Mouse (Mus musculus) naive thymus-derived CD4-positive, alpha-beta T cell, adult 2 months (primary cell): Measurements from ENCODE around the gene Fam120a.

Source experiments
- DNase-seq: peaks from one replicate; pipeline ENCODE4 v3.0.0-alpha.2; 2011; ENCODE audit warnings: low read depth

Fam120a gene

GRCm38 (mm10) chr13:48967956-48968749 lies at the start of gene Fam120a:
Gene Fam120a (minus strand): TSS chr13:48968017.
- peak; percentile 86 for DNase-seq

DNA sequence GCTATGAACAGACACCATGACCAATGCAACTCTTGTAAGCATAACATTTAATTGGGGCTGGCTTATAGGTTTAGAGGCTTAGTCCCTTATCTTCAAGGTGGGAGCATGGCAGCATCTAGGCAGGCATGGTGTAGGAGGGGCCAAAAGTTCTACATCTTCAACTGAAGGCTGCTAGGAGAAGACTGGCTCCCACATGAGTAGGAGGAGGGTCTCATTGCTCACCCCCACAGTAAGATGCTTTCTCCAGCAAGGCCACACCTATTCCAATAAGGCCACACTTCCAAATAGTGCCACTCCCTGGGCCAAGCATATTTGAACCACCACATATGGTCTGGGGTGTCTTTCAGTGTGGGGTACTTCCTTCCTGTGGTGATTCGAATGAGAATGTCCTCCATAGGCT lies 49.6 kb upstream of the Fam120a start:
- no peak for DNase-seq

GRCm38 (mm10) chr13:49016311-49016761 lies 48.5 kb upstream of the Fam120a start:
- DNase-seq: no peak

GRCm38 (mm10) chr13:49015366-49016306 lies 47.8 kb upstream of the Fam120a start:
- DNase-seq: peak; percentile 51

DNA sequence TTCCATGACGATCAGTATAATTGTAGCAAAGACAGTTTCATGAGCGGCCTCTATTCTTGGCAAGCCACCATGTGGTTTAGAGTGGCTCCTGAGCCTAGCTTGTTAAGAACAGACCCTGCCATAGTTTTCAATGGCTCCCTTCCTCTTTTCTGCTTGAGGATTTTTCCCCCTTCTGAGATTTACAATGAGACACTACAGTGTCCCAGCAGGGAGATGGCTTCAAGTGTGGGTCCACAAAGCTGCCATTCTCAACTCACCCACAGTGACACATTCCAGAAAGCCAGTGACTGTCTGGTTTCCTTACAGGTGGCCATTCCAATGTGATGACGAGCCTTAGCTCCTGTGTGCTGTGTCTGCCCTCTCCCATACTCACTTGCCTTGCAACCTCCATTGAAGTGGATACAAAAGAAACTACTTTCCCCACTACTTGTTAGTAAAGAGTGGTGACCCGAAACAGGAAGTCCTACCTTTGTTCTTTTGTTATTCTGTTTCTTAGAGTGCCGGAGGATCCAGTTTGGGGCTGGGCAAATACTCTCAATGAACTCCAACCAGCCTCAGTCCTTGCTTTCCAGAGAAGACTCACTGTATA lies 45.5 kb upstream of the Fam120a start:
- peak; percentile 41 for DNase-seq

DNA sequence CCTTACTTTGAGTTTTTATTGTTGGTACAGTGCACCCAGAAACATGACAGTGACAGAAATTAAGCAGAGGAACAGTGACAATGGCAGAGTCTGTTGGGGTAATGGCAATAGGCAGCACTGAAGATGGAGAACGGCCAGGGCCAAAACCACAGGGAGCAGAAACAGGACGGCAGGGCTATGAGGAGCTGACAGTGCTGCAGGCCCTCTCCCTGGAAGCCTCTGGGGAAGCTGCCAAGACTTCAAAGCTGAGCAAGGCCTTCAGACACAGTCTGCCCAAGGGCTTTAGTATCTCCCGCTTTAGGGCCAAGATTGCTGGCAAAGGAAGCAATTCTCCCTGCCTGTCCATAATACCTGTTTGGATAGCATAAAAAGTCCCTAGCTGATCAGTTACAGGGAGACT lies 33.9 kb upstream of the Fam120a start:
- DNase-seq: no peak

DNA sequence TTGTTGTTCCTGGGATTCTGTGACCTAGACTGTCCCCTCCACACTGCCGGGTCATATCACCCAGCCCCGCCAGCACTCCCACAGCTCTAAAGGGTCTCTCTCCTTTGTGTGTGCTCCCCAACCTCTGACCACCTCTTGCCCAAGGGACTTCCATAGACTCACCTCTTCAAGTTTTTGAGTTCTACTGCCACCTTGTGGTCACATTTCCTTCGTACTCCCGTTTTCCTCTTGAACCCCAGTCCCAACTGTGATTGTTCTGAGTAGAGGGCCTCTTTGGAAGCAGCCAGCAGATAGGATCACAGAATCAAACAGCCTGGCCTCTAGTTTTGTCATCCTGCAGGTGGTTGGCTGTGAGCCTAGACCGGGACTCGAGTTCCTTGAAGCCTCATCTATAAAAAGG lies 30.8 kb upstream of the Fam120a start:
- peak; percentile 85 for DNase-seq

- DNase-seq: no peak
These were observed 28.9 kb upstream of the Fam120a start for GRCm38 (mm10) chr13:48996731-48997130.

DNA sequence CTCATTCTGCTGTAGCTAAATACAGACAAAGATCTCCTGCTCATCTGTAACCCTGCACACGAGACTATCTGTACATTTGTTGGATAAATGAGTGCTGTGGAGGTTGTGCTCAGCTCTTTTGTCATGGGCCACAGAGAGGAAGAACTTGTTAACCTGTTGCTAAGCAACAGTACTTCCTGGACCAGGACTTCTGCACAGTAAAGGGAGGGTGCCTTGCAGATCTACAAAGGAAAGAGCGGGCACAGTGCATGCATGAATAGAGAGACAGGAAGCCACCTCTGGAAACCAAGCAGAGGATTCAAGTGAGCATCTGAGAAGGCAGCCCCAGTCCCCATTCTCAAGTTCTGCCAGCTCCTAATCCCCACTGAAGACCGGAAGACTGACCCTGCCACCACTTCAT lies 27.1 kb upstream of the Fam120a start:
- peak; percentile 85 for DNase-seq

- no peak for DNase-seq
These were observed 25.1 kb upstream of the Fam120a start for GRCm38 (mm10) chr13:48992914-48993313.

- DNase-seq: no peak
These were observed 22.3 kb upstream of the Fam120a start for GRCm38 (mm10) chr13:48990138-48990537.

DNA sequence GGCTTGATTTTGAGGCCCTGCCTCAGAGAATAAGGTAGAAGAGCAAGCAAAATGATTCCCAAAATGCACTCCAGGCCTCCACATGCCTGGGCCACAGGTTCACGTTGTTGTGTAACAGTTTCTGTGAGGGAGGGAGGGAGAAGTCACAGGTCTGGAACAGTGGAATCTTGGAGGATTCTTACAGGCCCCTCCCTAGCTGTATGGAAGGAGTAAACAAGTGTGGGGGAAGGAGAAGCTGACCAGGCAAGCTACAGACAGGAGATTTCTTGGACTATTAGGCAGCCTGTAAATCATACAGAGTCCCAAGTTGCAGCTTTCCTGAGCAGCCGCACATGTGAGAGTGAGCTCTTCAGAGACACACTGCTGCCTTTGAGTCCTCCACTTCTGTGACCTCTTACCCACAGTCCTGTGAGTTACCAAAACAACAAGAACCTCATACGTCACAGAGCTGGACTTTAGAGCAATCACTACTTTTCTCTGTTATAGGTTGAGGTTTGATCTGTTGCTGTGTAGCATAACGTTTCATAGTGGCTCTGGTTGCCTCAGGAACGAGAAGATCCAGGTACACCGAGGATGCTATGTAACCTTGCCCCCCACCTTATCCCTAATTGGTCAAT lies 14.8 kb upstream of the Fam120a start:
- DNase-seq: no peak

- DNase-seq: peak; percentile 73
These were observed 11.3 kb upstream of the Fam120a start for GRCm38 (mm10) chr13:48979069-48979468.

- peak; percentile 81 for DNase-seq
These were observed 10.0 kb upstream of the Fam120a start for GRCm38 (mm10) chr13:48977858-48978257.

- no peak for DNase-seq
These were observed 6.9 kb upstream of the Fam120a start for GRCm38 (mm10) chr13:48974699-48975098.

- DNase-seq: no peak
These were observed 6.4 kb upstream of the Fam120a start for GRCm38 (mm10) chr13:48974266-48974665.

GRCm38 (mm10) chr13:48973231-48973630 lies 5.4 kb upstream of the Fam120a start:
- no peak for DNase-seq

DNA sequence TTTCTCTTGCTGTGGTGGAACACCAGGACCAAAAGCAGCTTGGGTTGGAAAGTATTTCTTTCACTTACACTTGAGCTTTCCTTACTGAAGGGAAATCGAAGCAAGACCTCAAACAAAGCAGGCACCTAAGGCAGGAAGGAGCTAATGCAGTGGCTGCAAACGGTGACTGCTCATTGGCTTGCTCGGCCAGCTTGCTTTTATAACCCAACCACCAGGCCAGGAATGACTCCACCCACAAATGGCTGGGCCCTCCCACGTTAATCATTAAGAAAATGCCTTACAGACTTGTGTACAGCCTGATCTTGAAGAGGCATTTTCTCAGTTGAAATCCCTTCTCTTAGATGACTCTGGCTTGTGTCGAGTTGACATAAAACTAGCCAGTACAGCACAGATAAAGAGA lies 3.2 kb upstream of the Fam120a start:
- DNase-seq: peak; percentile 37

DNA sequence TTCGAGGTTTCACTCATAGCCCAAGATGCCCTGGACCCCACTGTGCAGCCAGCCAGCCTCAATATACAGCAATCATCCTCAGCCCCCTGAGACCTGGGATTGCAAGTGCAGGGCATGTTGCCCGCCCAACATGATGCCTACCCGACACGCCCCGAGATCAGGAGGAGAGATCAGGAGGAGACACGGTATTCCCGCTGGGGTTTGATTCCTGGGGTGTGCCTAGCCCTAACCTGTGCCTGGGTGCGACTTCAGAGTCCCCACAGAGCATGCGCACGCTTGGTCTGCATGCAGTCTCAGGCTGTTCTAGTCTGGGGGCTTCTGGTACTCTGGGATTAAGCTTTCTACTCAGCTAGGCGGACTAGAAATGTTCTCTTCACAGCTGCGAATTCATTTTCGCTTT lies 2.7 kb upstream of the Fam120a start:
- DNase-seq: no peak

DNA sequence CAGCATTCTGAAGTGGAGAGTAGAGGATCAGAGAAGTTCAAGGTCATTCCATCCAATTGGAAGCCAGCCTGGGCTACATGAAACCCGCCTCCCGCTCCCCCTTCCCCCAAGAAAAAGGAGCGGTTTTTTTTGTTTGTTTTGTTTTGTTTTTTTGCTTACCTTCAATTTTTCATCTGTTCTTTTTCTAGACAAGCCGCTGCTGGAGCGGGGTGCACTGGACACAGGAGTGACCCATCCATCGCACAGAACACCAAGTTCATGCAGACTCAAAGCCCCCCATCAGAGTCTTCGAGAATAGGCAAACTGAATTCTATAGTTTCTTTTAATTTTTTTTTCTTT lies 902 bp upstream of the Fam120a start:
- DNase-seq: no peak

DNA sequence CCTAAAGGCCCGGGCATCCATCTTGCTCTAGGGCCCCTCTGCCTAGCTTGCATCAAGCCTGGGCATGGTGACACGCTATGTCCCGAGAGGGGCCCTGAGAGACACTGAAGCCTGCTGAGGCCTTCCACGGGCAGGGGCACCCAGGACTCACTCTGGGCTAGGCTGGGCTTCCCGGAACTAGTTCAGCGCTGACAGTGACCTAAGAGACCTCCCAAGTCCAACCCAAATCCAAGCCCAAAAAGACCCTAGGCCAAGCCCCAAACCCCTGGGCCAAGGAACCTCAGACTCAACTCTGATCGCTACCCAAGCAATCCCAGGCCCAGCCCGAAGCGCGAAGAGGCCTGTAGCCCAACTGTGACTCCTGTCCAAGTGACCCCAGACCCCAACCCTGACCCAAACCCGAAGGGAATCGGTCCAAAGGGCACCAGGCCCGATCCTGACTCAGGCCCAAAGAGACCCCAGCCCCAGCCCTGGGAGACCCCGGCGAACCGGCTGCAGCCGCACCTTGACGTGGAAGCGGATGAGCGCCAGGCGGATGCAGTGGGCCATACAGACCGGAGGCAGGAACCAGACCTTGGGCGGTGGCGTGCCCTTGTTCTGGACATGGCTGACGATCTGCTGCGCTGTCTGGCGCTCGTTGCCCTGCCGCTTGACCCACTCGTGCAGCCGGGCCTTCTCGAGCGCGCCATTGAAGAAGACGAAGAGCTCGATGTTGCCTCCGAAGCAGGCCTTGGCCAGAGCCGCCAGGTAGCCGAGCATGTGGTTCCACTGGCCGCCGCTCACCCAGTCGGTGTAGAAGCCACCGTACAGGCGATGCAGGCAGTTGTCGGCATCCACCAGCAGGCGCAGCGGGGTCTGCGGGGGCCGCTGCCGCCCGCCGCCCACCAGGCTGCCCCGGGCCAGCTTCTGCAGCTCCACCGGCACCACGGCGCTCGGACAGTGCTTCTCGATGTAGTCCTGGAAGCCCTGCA lies 681 bp downstream of the Fam120a start:
- peak; percentile 73 for DNase-seq
